Comparison of ENCODE assay signal across 1 mouse cellular context in genomic region chr14:41087509-41087908, GRCm38 (mm10).
A peak's percentile ranks its signal among the peaks of the same experiment; 100 is the strongest.
TF ChIP-seq lines count a peak whose summit lies in the region.

No protein-coding gene starts in this region.

TF ChIP-seq in MEL, 35 proteins besides CTCF, POLR2A, EP300 and RAD21 (continued from another document):
- TF ChIP-seq MAZ (IDR thresholded peaks at IDR 0.05; ENCODE audit: low read depth, low read length) = no peak
- TF ChIP-seq ZNF384 (IDR thresholded peaks at IDR 0.05; ENCODE audit: low read depth, low read length) = no peak
- peak; percentile 29; the same call in 1 of the 2 replicates for TF ChIP-seq SMC3 (IDR thresholded peaks at IDR 0.05; ENCODE audit: low read depth, low read length)
- TF ChIP-seq MAX (IDR thresholded peaks at IDR 0.05; ENCODE audit: low read length) = no peak
- no peak for TF ChIP-seq RCOR1 (IDR thresholded peaks at IDR 0.05; ENCODE audit: low read depth, low read length)
- TF ChIP-seq NRF1 (IDR thresholded peaks at IDR 0.05; ENCODE audit: insufficient read depth, low read depth, low read length, poor library complexity, severe bottlenecking) = no peak
- no peak for TF ChIP-seq BHLHE40 (IDR thresholded peaks at IDR 0.05; ENCODE audit: borderline replicate concordance, low read depth, low read length)
- TF ChIP-seq MXI1 (IDR thresholded peaks at IDR 0.05; ENCODE audit: low read depth, low read length) = no peak
